Mouse (Mus musculus) lung, adult 2 months (tissue): Measurements from ENCODE around the gene Gm17018. TPM values are rescaled to one million over a fixed set of nuclear protein-coding genes. Genes with fewer than 3 reads are reported as not detected.

ENCODE experiments used
- DNase-seq: peaks from one replicate; pipeline ENCODE4 v3.0.0; 2022
- H3K4me1 ChIP-seq: fragments of 200-500 bp; 2 replicates; pipeline ENCODE4 v1.6.1; 2011; ENCODE audit warnings: low read length; ENCODE audit not compliant: control insufficient read depth, insufficient read depth
- H3K4me3 ChIP-seq: fragments of 200-500 bp; replicated peaks from 2 replicates; pipeline ENCODE3; 2011; ENCODE audit warnings: low read depth, mild to moderate bottlenecking, control low read depth, low read length; ENCODE audit errors: extremely low read depth
- CTCF ChIP-seq: fragments of 200-500 bp; IDR thresholded peaks from 2 replicates; pipeline ENCODE4 v1.5.1; 2011; ENCODE audit warnings: mild to moderate bottlenecking, low read length, control low read depth; ENCODE audit not compliant: insufficient read depth
- POLR2A ChIP-seq: fragments of 200-500 bp; IDR thresholded peaks from 2 replicates; pipeline ENCODE4 v1.6.1; 2011; ENCODE audit warnings: low read depth, mild to moderate bottlenecking, control low read depth, low read length, borderline replicate concordance; ENCODE audit errors: extremely low read depth
- WGBS: fragments of 180-500 bp; shearing (Covaris S2); methylation state at CpG from one replicate; pipeline ENCODE4 v1.1.7; 2018; 5-methylcytosine and 5-hydroxymethylcytosine counted together
- polyA plus RNA-seq: library from polyadenylated mRNA; depleted of rRNA; stranded (reverse); fragments of >200 nt; gene quantifications from 2 replicates; pipeline ENCODE4 v1.2.3, GENCODE M21; 2012

The Gm17018 gene
- polyA plus RNA-seq, 1 experiment, result 7.5 TPM

GRCm38 (mm10) chr19:45596434-45596833 lies 36.0 kb downstream of the Gm17018 start:
- WGBS, result 94% methylated on average over 6 of the region's 6 CpGs
- no peaks in the 10 kb centered on the region; the same call in 1 of the 2 replicates for H3K4me1 ChIP-seq
- no peak overlapping the region for H3K4me3 ChIP-seq
- TF ChIP-seq POLR2A (no peak), CTCF (no peak)
- DNase-seq, result no peak

- no peak for DNase-seq
- WGBS, result 89% methylated on average over 4 of the region's 4 CpGs
- TF ChIP-seq CTCF (no peak), POLR2A (no peak)
Measured at GRCm38 (mm10) chr19:45597106-45597505, 36.7 kb downstream of the Gm17018 start.

GRCm38 (mm10) chr19:45602606-45603005 lies 42.2 kb downstream of the Gm17018 start:
- H3K4me3 ChIP-seq, result no peak overlapping the region
- 72% methylated on average over 5 of the region's 5 CpGs for WGBS
- no peak for DNase-seq
- H3K4me1 ChIP-seq, result no peaks in the 10 kb centered on the region
- TF ChIP-seq POLR2A, result no peak
- no peak for TF ChIP-seq CTCF

More at GRCm38 (mm10) chr19:45597106-45597505, 36.7 kb downstream of the Gm17018 start:
- H3K4me1 ChIP-seq, result no peaks in the 10 kb centered on the region
- H3K4me3 ChIP-seq, result no peak overlapping the region

- no peak overlapping the region for H3K4me3 ChIP-seq
- TF ChIP-seq CTCF (no peak), POLR2A (no peak)
- 95% methylated on average over 4 of the region's 4 CpGs for WGBS
- no peak for DNase-seq
- no peaks in the 10 kb centered on the region for H3K4me1 ChIP-seq
Measured at GRCm38 (mm10) chr19:45606701-45607100, 46.3 kb downstream of the Gm17018 start.

- Histone ChIP-seq H3K4me1 (no peaks in the 10 kb centered on the region), H3K4me3 (no peak overlapping the region)
- DNase-seq, result no peak
- no peak for TF ChIP-seq CTCF
- no peak for TF ChIP-seq POLR2A
- WGBS, result 75% methylated on average over 7 of the region's 7 CpGs
Measured at GRCm38 (mm10) chr19:45607479-45607878, 47.1 kb downstream of the Gm17018 start.

GRCm38 (mm10) chr19:45608648-45609339 lies 48.4 kb downstream of the Gm17018 start:
- no peak for DNase-seq
- no peaks in the 10 kb centered on the region for H3K4me1 ChIP-seq
- no peak overlapping the region for H3K4me3 ChIP-seq
- WGBS, result 89% methylated on average over 13 of the region's 13 CpGs
- no peak for TF ChIP-seq CTCF
- no peak for TF ChIP-seq POLR2A

- Histone ChIP-seq H3K4me3 (no peak overlapping the region), H3K4me1 (peaks cover 3% of the 10 kb centered on the region; the same call in 1 of the 2 replicates)
- 72% methylated on average over 5 of the region's 5 CpGs for WGBS
- TF ChIP-seq CTCF (no peak), POLR2A (no peak)
- DNase-seq, result no peak
Measured at GRCm38 (mm10) chr19:45610823-45611222, 50.4 kb downstream of the Gm17018 start.

- peaks cover 3% of the 10 kb centered on the region; the same call in 1 of the 2 replicates for H3K4me1 ChIP-seq
- no peak for DNase-seq
- TF ChIP-seq POLR2A (no peak), CTCF (no peak)
- no peak overlapping the region for H3K4me3 ChIP-seq
- WGBS, result 84% methylated on average over 8 of the region's 8 CpGs
Measured at GRCm38 (mm10) chr19:45614375-45614774, 54.0 kb downstream of the Gm17018 start.

- TF ChIP-seq POLR2A (no peak), CTCF (no peak)
- WGBS, result 80% methylated on average over 3 of the region's 3 CpGs
- no peak overlapping the region for H3K4me3 ChIP-seq
- peaks cover 3% of the 10 kb centered on the region; the same call in 1 of the 2 replicates for H3K4me1 ChIP-seq
- DNase-seq, result no peak
Measured at GRCm38 (mm10) chr19:45614928-45615327, 54.5 kb downstream of the Gm17018 start.

GRCm38 (mm10) chr19:45615415-45616213 lies 55.2 kb downstream of the Gm17018 start:
- no peak for TF ChIP-seq CTCF
- TF ChIP-seq POLR2A, result no peak
- WGBS, result 79% methylated on average over 12 of the region's 12 CpGs
- DNase-seq, result no peak
- no peak overlapping the region for H3K4me3 ChIP-seq
- H3K4me1 ChIP-seq, result peaks cover 3% of the 10 kb centered on the region; the same call in 1 of the 2 replicates
